Mouse (Mus musculus) bone marrow macrophage, adult 2 months (primary cell): ENCODE data around the gene Lhpp.

Experiments used
- CTCF ChIP-seq: IDR thresholded peaks from 2 replicates; pipeline ENCODE4 v1.5.1; 2012; ENCODE audit warnings: low read depth, mild to moderate bottlenecking, low read length, moderate library complexity
- POLR2A ChIP-seq: IDR thresholded peaks from 2 replicates; pipeline ENCODE4 v1.6.1; 2012; ENCODE audit warnings: mild to moderate bottlenecking, low read depth, low read length, borderline replicate concordance

DNA sequence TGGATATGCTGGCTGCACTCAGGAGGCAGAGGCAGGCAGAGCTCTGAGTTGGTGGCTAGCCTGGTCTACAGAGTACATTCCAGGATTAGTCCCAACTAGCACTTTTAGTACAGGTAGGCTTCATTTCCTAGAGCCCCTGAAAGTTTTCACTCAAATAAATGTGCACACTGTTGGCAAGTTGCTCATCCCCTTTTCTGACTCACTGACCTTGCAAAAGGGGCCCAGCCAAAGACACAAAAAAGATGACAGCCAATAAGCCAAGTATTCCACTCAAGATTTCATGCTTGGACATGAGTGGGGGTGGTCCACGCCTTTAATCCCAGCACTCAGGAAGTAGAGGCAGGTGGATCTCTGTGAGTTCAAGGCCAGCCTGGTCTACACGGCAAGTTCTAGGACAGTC, 29.0 kb upstream of the Lhpp start:
- no peak for TF ChIP-seq CTCF
- TF ChIP-seq POLR2A: no peak
